Mouse (Mus musculus) olfactory bulb, adult 2 months (tissue): ENCODE data around the gene Rbms1.

Source experiments
- CTCF ChIP-seq: fragments of 200-500 bp; IDR thresholded peaks from 2 replicates; pipeline ENCODE4 v1.5.1; 2012; ENCODE audit warnings: low read depth, mild to moderate bottlenecking, low read length, moderate library complexity; ENCODE audit not compliant: insufficient read depth
- POLR2A ChIP-seq: fragments of 200-500 bp; IDR thresholded peaks from 2 replicates; pipeline ENCODE4 v1.6.1; 2012; ENCODE audit warnings: mild to moderate bottlenecking, low read depth, low read length, moderate library complexity; ENCODE audit not compliant: insufficient read depth

DNA sequence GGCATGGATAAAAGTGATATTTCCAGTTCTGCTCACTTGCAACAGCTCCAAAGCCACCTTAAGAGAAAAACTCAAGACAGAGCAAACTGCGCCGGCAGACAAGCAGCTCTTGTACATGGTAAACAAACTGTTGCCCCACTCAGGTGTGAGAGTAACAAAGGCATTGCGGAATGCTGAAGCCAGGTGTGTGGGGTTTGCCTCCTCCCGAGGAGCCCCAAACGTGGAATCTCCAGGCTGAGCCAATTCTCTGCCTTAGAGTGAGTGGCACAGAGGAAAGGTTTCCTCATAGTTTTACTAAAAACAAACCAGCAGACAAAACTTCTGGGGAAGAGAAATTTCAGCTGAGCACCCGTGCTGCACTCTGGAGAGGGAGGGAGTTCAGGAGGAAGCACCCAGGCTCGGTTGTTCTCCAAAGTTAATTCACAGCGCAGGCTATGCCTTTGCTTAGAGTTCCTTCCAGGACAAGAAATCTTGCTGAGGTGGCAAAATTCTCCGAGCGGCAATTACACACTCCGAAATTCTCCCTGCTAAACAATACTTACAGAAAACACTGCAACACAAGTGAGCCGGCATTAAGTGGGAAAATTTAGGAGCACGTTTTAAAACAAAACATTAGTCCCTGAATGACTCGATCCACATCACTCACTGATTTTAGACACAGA is 111.8 kb downstream of the Rbms1 start:
- TF ChIP-seq POLR2A: no peak
- no peak for TF ChIP-seq CTCF
